Mouse (Mus musculus): Measurements from ENCODE around the gene Arl8a. TPM values are rescaled to one million over a fixed set of nuclear protein-coding genes. Genes with fewer than 3 reads are reported as not detected.

Gene Arl8a
- total and polyA plus RNA-seq, 2 experiments = 3.2 to 15.2 TPM

GRCm38 (mm10) chr1:135131560-135131959, 15.1 kb upstream of the Arl8a start:
- Histone ChIP-seq H3K4me3 (ENCODE audit: insufficient read depth, low read depth, low read length) (no peak overlapping the region), H3K9ac (ENCODE audit: low read depth, low read length) (no peak overlapping the region), H3K4me1 (ENCODE audit: control insufficient read depth, insufficient read depth, low read length) (no peaks in the 10 kb centered on the region)

GRCm38 (mm10) chr1:135132473-135132872, 14.2 kb upstream of the Arl8a start, which contains the start of gene Ptpn7:
Gene Ptpn7 (plus strand): TSS chr1:135132700.
- H3K4me1 ChIP-seq (ENCODE audit: control insufficient read depth, insufficient read depth, low read length) = no peaks in the 10 kb centered on the region

More at GRCm38 (mm10) chr1:135131560-135131959, 15.1 kb upstream of the Arl8a start:
- Histone ChIP-seq H3K27me3 (ENCODE audit: control insufficient read depth, insufficient read depth, low read length) (no peaks in the 10 kb centered on the region), H3K36me3 (ENCODE audit: control insufficient read depth, insufficient read depth, low read length) (no peaks in the 10 kb centered on the region), H3K79me2 (ENCODE audit: control insufficient read depth, insufficient read depth, low read length) (no peaks in the 10 kb centered on the region), H3K27ac (replicated peaks; ENCODE audit: insufficient read depth, low read depth, low read length) (no peak overlapping the region)
- DNase-seq (ENCODE audit: extremely low read depth, low read depth, low spot score) = no peak
- 43% methylated on average over 8 of the region's 8 CpGs for WGBS
- TF ChIP-seq CTCF (IDR thresholded peaks at IDR 0.05; ENCODE audit: low read depth, low read length) (no peak), POLR2A (IDR thresholded peaks at IDR 0.05; ENCODE audit: extremely low read depth, insufficient read depth, low read length) (no peak)

GRCm38 (mm10) chr1:135132893-135133369, 13.7 kb upstream of the Arl8a start:
- Histone ChIP-seq H3K79me2 (ENCODE audit: control insufficient read depth, insufficient read depth, low read length) (no peaks in the 10 kb centered on the region), H3K27me3 (ENCODE audit: control insufficient read depth, insufficient read depth, low read length) (no peaks in the 10 kb centered on the region), H3K27ac (replicated peaks; ENCODE audit: insufficient read depth, low read depth, low read length) (no peak overlapping the region), H3K4me3 (ENCODE audit: insufficient read depth, low read depth, low read length) (no peak overlapping the region), H3K4me1 (ENCODE audit: control insufficient read depth, insufficient read depth, low read length) (no peaks in the 10 kb centered on the region), H3K36me3 (ENCODE audit: control insufficient read depth, insufficient read depth, low read length) (no peaks in the 10 kb centered on the region), H3K9ac (ENCODE audit: low read depth, low read length) (no peak overlapping the region)
- 80% methylated on average over 9 of the region's 9 CpGs for WGBS
- TF ChIP-seq POLR2A (IDR thresholded peaks at IDR 0.05; ENCODE audit: extremely low read depth, insufficient read depth, low read length) (no peak), CTCF (IDR thresholded peaks at IDR 0.05; ENCODE audit: low read depth, low read length) (no peak)
- no peak for DNase-seq (ENCODE audit: extremely low read depth, low read depth, low spot score)

More at GRCm38 (mm10) chr1:135132473-135132872, 14.2 kb upstream of the Arl8a start, which contains the start of gene Ptpn7:
- no peak for TF ChIP-seq POLR2A (IDR thresholded peaks at IDR 0.05; ENCODE audit: extremely low read depth, insufficient read depth, low read length)
- peak; percentile 65 for TF ChIP-seq CTCF (IDR thresholded peaks at IDR 0.05; ENCODE audit: low read depth, low read length)
- no peak within 1 kb of the TSS for H3K27ac ChIP-seq (replicated peaks; ENCODE audit: insufficient read depth, low read depth, low read length)
- H3K79me2 ChIP-seq (ENCODE audit: control insufficient read depth, insufficient read depth, low read length) = no peaks in the 10 kb centered on the region
- no peaks in the 10 kb centered on the region for H3K27me3 ChIP-seq (ENCODE audit: control insufficient read depth, insufficient read depth, low read length)
- no peak for DNase-seq (ENCODE audit: extremely low read depth, low read depth, low spot score)
- no peak within 1 kb of the TSS for H3K9ac ChIP-seq (ENCODE audit: low read depth, low read length)
- WGBS = 19% methylated on average over 10 of the region's 10 CpGs
- no peaks in the 10 kb centered on the region for H3K36me3 ChIP-seq (ENCODE audit: control insufficient read depth, insufficient read depth, low read length)
- no peak within 1 kb of the TSS for H3K4me3 ChIP-seq (ENCODE audit: insufficient read depth, low read depth, low read length)

- H3K27ac ChIP-seq (replicated peaks; ENCODE audit: insufficient read depth, low read depth, low read length) = no peak overlapping the region
- no peaks in the 10 kb centered on the region for H3K4me1 ChIP-seq (ENCODE audit: control insufficient read depth, insufficient read depth, low read length)
- no peak for DNase-seq (ENCODE audit: extremely low read depth, low read depth, low spot score)
- WGBS = 87% methylated on average over 10 of the region's 10 CpGs
- no peak overlapping the region for H3K4me3 ChIP-seq (ENCODE audit: insufficient read depth, low read depth, low read length)
- no peak for TF ChIP-seq POLR2A (IDR thresholded peaks at IDR 0.05; ENCODE audit: extremely low read depth, insufficient read depth, low read length)
- TF ChIP-seq CTCF (IDR thresholded peaks at IDR 0.05; ENCODE audit: low read depth, low read length) = no peak
- no peaks in the 10 kb centered on the region for H3K27me3 ChIP-seq (ENCODE audit: control insufficient read depth, insufficient read depth, low read length)
- H3K79me2 ChIP-seq (ENCODE audit: control insufficient read depth, insufficient read depth, low read length) = no peaks in the 10 kb centered on the region
- no peak overlapping the region for H3K9ac ChIP-seq (ENCODE audit: low read depth, low read length)
- H3K36me3 ChIP-seq (ENCODE audit: control insufficient read depth, insufficient read depth, low read length) = no peaks in the 10 kb centered on the region
These were observed 12.8 kb upstream of the Arl8a start for GRCm38 (mm10) chr1:135133678-135134435.

- H3K4me3 ChIP-seq (ENCODE audit: insufficient read depth, low read depth, low read length) = no peak overlapping the region
- H3K79me2 ChIP-seq (ENCODE audit: control insufficient read depth, insufficient read depth, low read length) = no peaks in the 10 kb centered on the region
- no peaks in the 10 kb centered on the region for H3K27me3 ChIP-seq (ENCODE audit: control insufficient read depth, insufficient read depth, low read length)
- no peak overlapping the region for H3K27ac ChIP-seq (replicated peaks; ENCODE audit: insufficient read depth, low read depth, low read length)
- no peaks in the 10 kb centered on the region for H3K36me3 ChIP-seq (ENCODE audit: control insufficient read depth, insufficient read depth, low read length)
- DNase-seq (ENCODE audit: extremely low read depth, low read depth, low spot score) = no peak
- TF ChIP-seq POLR2A (IDR thresholded peaks at IDR 0.05; ENCODE audit: extremely low read depth, insufficient read depth, low read length) = no peak
- TF ChIP-seq CTCF (IDR thresholded peaks at IDR 0.05; ENCODE audit: low read depth, low read length) = no peak
- 83% methylated on average over 8 of the region's 8 CpGs for WGBS
- H3K9ac ChIP-seq (ENCODE audit: low read depth, low read length) = no peak overlapping the region
- H3K4me1 ChIP-seq (ENCODE audit: control insufficient read depth, insufficient read depth, low read length) = no peaks in the 10 kb centered on the region
These were observed 11.4 kb upstream of the Arl8a start for GRCm38 (mm10) chr1:135135111-135135787.
